Mouse (Mus musculus): ENCODE measurements around the gene Clstn3. TPM values are rescaled to one million over a fixed set of nuclear protein-coding genes. Genes with fewer than 3 reads are reported as not detected.
"Not testable (repeated sequence)": the region's sequence is repeated elsewhere in the genome, so short reads cannot be mapped to it uniquely, and the experiment has no call there.

Gene Clstn3
- polyA plus RNA-seq, 1 experiment from 2014 or later: 2.7 TPM

GRCm38 (mm10) chr6:124424068-124424498, 40.5 kb downstream of the Clstn3 start:
- no peak for ATAC-seq (ENCODE audit: borderline replicate concordance, extremely low read depth, low FRiP score, low TSS enrichment)
- Histone ChIP-seq H3K27ac (no peak overlapping the region), H3K9ac (no peak overlapping the region), H3K27me3 (no peaks in the 10 kb centered on the region), H3K36me3 (no peaks in the 10 kb centered on the region), H3K4me2 (no peak overlapping the region), H3K4me1 (no peaks in the 10 kb centered on the region), H3K4me3 (no peak overlapping the region), H3K9me3 (no peaks in the 10 kb centered on the region)
- 10% methylated on average over 1 of the region's 1 CpGs for WGBS

- H3K27ac ChIP-seq: no peak overlapping the region
- no peaks in the 10 kb centered on the region for H3K27me3 ChIP-seq
- H3K9ac ChIP-seq: no peak overlapping the region
- H3K4me1 ChIP-seq: peaks cover 10% of the 10 kb centered on the region
- no peak for ATAC-seq (ENCODE audit: borderline replicate concordance, extremely low read depth, low FRiP score, low TSS enrichment)
- H3K4me3 ChIP-seq: no peak overlapping the region
- WGBS: 86% methylated on average over 3 of the region's 3 CpGs
- H3K36me3 ChIP-seq: no peaks in the 10 kb centered on the region
- H3K9me3 ChIP-seq: no peaks in the 10 kb centered on the region
- H3K4me2 ChIP-seq: no peak overlapping the region
These were observed 45.9 kb downstream of the Clstn3 start for GRCm38 (mm10) chr6:124418686-124419085.

GRCm38 (mm10) chr6:124415347-124416088, 49.1 kb downstream of the Clstn3 start:
- H3K9ac ChIP-seq: peak overlapping the region; percentile 49
- peak overlapping the region; percentile 76 for H3K27ac ChIP-seq
- H3K4me3 ChIP-seq: peak overlapping the region; percentile 92
- no peaks in the 10 kb centered on the region for H3K27me3 ChIP-seq
- H3K4me1 ChIP-seq: peaks cover 16% of the 10 kb centered on the region
- H3K4me2 ChIP-seq: peak overlapping the region; percentile 68
- H3K36me3 ChIP-seq: peaks cover 13% of the 10 kb centered on the region
- ATAC-seq (ENCODE audit: borderline replicate concordance, extremely low read depth, low FRiP score, low TSS enrichment): peak; percentile 65
- 6% methylated on average over 21 of the region's 21 CpGs for WGBS
- no peaks in the 10 kb centered on the region for H3K9me3 ChIP-seq

GRCm38 (mm10) chr6:124414927-124415325, 49.7 kb downstream of the Clstn3 start, which contains the start of gene Pex5:
Gene Pex5, minus strand, starts transcription at chr6:124415067.
- peak within 1 kb of the TSS; percentile 92 for H3K4me3 ChIP-seq
- no peaks in the 10 kb centered on the region for H3K27me3 ChIP-seq
- peaks cover 13% of the 10 kb centered on the region for H3K36me3 ChIP-seq
- peaks cover 16% of the 10 kb centered on the region for H3K4me1 ChIP-seq
- no peaks in the 10 kb centered on the region for H3K9me3 ChIP-seq
- WGBS: under 1% methylated on average over 33 of the region's 36 CpGs
- peak within 1 kb of the TSS; percentile 91 for H3K9ac ChIP-seq
- peak within 1 kb of the TSS; percentile 76 for H3K27ac ChIP-seq
- ATAC-seq (ENCODE audit: borderline replicate concordance, extremely low read depth, low FRiP score, low TSS enrichment): peak; percentile 98
- H3K4me2 ChIP-seq: peak within 1 kb of the TSS; percentile 68

DNA sequence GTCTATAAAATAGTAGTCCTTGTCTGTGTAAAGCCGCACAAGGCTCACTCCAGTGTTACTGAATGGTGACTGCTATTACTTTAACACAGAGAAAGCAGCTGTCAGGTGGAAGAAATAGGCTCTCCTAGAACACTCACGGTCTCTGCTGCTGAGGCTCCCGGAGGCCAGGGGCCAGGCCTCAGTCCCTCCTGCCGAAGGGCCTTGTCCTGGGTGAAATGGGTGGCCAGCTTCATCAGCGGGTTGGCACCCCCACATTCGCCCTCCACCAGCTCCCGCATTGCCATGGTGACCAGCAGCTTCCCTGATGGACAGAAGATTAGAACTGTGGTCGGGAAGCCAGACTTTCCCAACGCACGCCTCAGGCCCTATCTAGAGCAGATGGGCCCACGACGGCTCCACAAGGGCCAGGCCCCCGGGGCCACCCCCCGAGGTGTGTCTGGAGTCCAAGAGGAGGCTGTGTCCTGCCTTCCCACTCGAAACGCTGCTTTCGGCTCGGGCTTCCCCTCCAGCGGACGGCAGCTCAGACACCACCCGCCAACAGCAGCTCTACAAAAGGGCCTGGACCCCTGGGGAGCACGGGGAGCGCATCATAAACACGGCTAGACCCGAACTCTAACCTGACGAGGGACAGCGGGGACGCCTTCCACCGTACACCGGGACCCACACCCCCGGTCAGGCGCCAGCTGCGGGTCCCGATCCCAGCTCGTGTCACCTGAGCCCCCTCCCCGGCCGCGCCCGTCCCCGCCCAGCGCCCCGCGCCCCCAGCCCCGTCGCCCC, 50.3 kb downstream of the Clstn3 start:
- peak overlapping the region; percentile 34 for H3K27ac ChIP-seq
- WGBS: 1% methylated on average over 42 of the region's 45 CpGs
- peaks cover 13% of the 10 kb centered on the region for H3K36me3 ChIP-seq
- peak overlapping the region; percentile 91 for H3K9ac ChIP-seq
- no peaks in the 10 kb centered on the region for H3K27me3 ChIP-seq
- H3K4me1 ChIP-seq: peaks cover 16% of the 10 kb centered on the region
- peak; percentile 63 for ATAC-seq (ENCODE audit: borderline replicate concordance, extremely low read depth, low FRiP score, low TSS enrichment)
- no peaks in the 10 kb centered on the region for H3K9me3 ChIP-seq
- H3K4me2 ChIP-seq: peak overlapping the region; percentile 68
- H3K4me3 ChIP-seq: peak overlapping the region; percentile 92

- H3K36me3 ChIP-seq: peaks cover 13% of the 10 kb centered on the region
- ATAC-seq (ENCODE audit: borderline replicate concordance, extremely low read depth, low FRiP score, low TSS enrichment): no peak
- H3K9ac ChIP-seq: peak overlapping the region; percentile 91
- H3K4me1 ChIP-seq: peaks cover 16% of the 10 kb centered on the region
- 44% methylated on average over 3 of the region's 3 CpGs for WGBS
- H3K9me3 ChIP-seq: no peaks in the 10 kb centered on the region
- H3K4me3 ChIP-seq: peak overlapping the region; percentile 92
- no peaks in the 10 kb centered on the region for H3K27me3 ChIP-seq
- H3K4me2 ChIP-seq: peak overlapping the region; percentile 68
- H3K27ac ChIP-seq: 0 out of 2 replicates have a peak overlapping the region, but pooled peaks have one; percentile 34
These were observed 50.8 kb downstream of the Clstn3 start for GRCm38 (mm10) chr6:124413770-124414149.

GRCm38 (mm10) chr6:124408355-124408754, 56.2 kb downstream of the Clstn3 start:
- no peak overlapping the region for H3K4me2 ChIP-seq
- 85% methylated on average over 5 of the region's 5 CpGs for WGBS
- no peak overlapping the region for H3K27ac ChIP-seq
- H3K36me3 ChIP-seq: peaks cover 56% of the 10 kb centered on the region
- H3K27me3 ChIP-seq: no peaks in the 10 kb centered on the region
- H3K9ac ChIP-seq: no peak overlapping the region
- ATAC-seq (ENCODE audit: borderline replicate concordance, extremely low read depth, low FRiP score, low TSS enrichment): no peak
- H3K4me1 ChIP-seq: peaks cover 3% of the 10 kb centered on the region; the same call in 1 of the 2 replicates
- H3K4me3 ChIP-seq: no peak overlapping the region
- H3K9me3 ChIP-seq: no peaks in the 10 kb centered on the region

DNA sequence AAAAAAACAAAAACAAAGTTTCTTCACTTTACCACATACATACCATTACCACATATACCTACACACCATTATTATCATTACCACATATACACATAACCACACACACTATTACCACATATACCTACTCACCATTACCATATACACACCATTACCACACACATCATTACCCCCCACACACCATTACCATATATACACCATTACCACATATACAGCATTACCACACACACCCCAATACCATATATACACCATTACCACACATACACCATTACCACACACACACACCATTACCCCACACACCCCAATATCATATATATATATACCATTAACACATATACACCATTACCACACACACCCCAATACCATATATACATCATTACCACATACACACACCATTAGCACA, 57.4 kb downstream of the Clstn3 start:
- no peaks in the 10 kb centered on the region for H3K4me1 ChIP-seq
- H3K4me3 ChIP-seq: no peak overlapping the region
- H3K4me2 ChIP-seq: no peak overlapping the region
- no peak overlapping the region for H3K27ac ChIP-seq
- peaks cover 68% of the 10 kb centered on the region for H3K36me3 ChIP-seq
- no peak overlapping the region for H3K9ac ChIP-seq
- ATAC-seq (ENCODE audit: borderline replicate concordance, extremely low read depth, low FRiP score, low TSS enrichment): no peak
- H3K27me3 ChIP-seq: no peaks in the 10 kb centered on the region
- no peaks in the 10 kb centered on the region for H3K9me3 ChIP-seq

- no peak overlapping the region for H3K9ac ChIP-seq
These were observed 58.3 kb downstream of the Clstn3 start for GRCm38 (mm10) chr6:124406326-124406725.

DNA sequence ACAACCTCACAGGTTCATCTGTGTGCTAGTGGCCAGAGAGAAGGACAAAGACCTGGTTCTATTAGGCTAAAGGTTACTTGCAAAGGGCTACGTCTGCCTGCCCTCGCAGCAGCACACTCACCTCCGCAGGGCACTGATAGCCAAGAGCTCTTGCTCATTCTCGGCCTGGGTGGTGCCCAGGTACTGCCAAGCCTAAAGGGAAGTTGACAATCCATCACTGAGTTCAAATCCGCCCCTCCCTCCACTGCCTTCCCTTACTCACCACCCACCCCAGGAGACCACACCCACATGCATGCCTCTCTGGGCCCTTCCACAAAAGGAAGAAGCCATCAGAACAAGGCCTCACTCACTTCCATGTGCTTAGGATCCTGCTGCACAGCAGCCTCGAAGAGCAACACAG, 64.9 kb downstream of the Clstn3 start:
- ATAC-seq (ENCODE audit: borderline replicate concordance, extremely low read depth, low FRiP score, low TSS enrichment): no peak
- Histone ChIP-seq H3K9me3 (no peaks in the 10 kb centered on the region), H3K4me3 (no peak overlapping the region), H3K9ac (no peak overlapping the region), H3K27ac (no peak overlapping the region), H3K4me1 (no peaks in the 10 kb centered on the region), H3K36me3 (peaks cover 75% of the 10 kb centered on the region), H3K4me2 (no peak overlapping the region), H3K27me3 (no peaks in the 10 kb centered on the region)
- 87% methylated on average over 6 of the region's 6 CpGs for WGBS

More at GRCm38 (mm10) chr6:124406326-124406725, 58.3 kb downstream of the Clstn3 start:
- Histone ChIP-seq H3K27me3 (no peaks in the 10 kb centered on the region), H3K27ac (no peak overlapping the region), H3K4me1 (no peaks in the 10 kb centered on the region), H3K36me3 (peaks cover 67% of the 10 kb centered on the region), H3K4me3 (no peak overlapping the region), H3K9me3 (no peaks in the 10 kb centered on the region), H3K4me2 (no peak overlapping the region)
- WGBS: 90% methylated on average over 10 of the region's 10 CpGs
- no peak for ATAC-seq (ENCODE audit: borderline replicate concordance, extremely low read depth, low FRiP score, low TSS enrichment)

DNA sequence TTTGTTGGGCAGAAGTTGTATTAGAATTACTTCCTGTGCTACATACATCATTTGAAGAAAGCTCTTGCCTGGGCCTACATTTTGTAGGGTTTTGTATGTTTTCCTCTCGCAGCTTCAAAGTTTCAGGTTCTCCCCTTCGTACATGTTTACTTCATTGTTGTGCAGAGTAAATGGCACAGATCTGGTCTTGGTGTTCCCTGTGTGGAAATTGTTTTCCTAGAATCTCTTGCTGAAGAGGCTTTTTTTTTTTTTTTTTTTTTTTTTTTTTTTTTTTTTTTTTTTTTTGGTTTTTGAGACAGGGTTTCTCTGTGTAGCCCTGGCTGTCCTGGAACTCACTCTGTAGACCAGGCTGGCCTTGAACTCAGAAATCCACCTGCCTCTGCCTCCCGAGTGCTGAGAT, 69.6 kb downstream of the Clstn3 start:
- not testable (repeated sequence) for H3K4me1 ChIP-seq; H3K9ac ChIP-seq; H3K27me3 ChIP-seq; H3K4me3 ChIP-seq; H3K9me3 ChIP-seq; H3K27ac ChIP-seq; H3K4me2 ChIP-seq; ATAC-seq (ENCODE audit: borderline replicate concordance, extremely low read depth, low FRiP score, low TSS enrichment)
- H3K36me3 ChIP-seq: peaks cover 32% of the 10 kb centered on the region
- WGBS: 83% methylated on average over 3 of the region's 3 CpGs

All from lung, embryonic 15.5 days (tissue).